Mouse (Mus musculus) intestine, embryonic 16.5 days (tissue): ENCODE data around the gene Ddr2. TPM values are rescaled to one million over a fixed set of nuclear protein-coding genes. Genes with fewer than 3 reads are reported as not detected.

ENCODE experiments used
- ATAC-seq: fragments of 200-750 bp; cut with Nextera tagmentation; 2 replicates; pipeline ENCODE4 v1.8.0; 2017; ENCODE audit warnings: moderate TSS enrichment, moderate library complexity
- H3K27ac ChIP-seq: fragments of 300-500 bp; sonication (generic); 2 replicates; pipeline ENCODE4 v1.5.1; 2014; ENCODE audit warnings: mild to moderate bottlenecking, low read length
- H3K27me3 ChIP-seq: fragments of 300-500 bp; sonication (generic); replicated peaks from 2 replicates; pipeline ENCODE4 v1.6.1; 2014; ENCODE audit warnings: low read length, control low read depth, mixed read lengths; ENCODE audit not compliant: control insufficient read depth, insufficient read depth
- H3K36me3 ChIP-seq: fragments of 300-500 bp; sonication (generic); 2 replicates; pipeline ENCODE4 v1.6.1; 2014; ENCODE audit warnings: low read length, control low read depth; ENCODE audit not compliant: control insufficient read depth, insufficient read depth
- H3K4me1 ChIP-seq: fragments of 300-500 bp; sonication (generic); 2 replicates; pipeline ENCODE4 v1.6.1; 2014; ENCODE audit warnings: low read length, control low read depth, mixed read lengths; ENCODE audit not compliant: control insufficient read depth, insufficient read depth
- H3K4me2 ChIP-seq: fragments of 300-500 bp; sonication (generic); 2 replicates; pipeline ENCODE4 v1.6.1; 2014; ENCODE audit warnings: low read depth, low read length, control low read depth
- H3K4me3 ChIP-seq: fragments of 300-500 bp; sonication (generic); 2 replicates; pipeline ENCODE4 v1.5.1; 2014; ENCODE audit warnings: mild to moderate bottlenecking, low read length
- H3K9ac ChIP-seq: fragments of 300-500 bp; sonication (generic); 2 replicates; pipeline ENCODE4 v1.6.1; 2014; ENCODE audit warnings: low read depth, low read length
- H3K9me3 ChIP-seq: fragments of 300-500 bp; sonication (generic); 2 replicates; pipeline ENCODE4 v1.6.1; 2016; ENCODE audit warnings: low read length, control low read depth; ENCODE audit not compliant: control insufficient read depth
- WGBS: fragments of 180-500 bp; shearing (Covaris S2); extraction: QIAGEN DNeasy Blood & Tissue Kit; methylation state at CpG from one replicate; pipeline ENCODE4 v1.1.7; 2014; 5-methylcytosine and 5-hydroxymethylcytosine counted together
- polyA plus RNA-seq: library from polyadenylated mRNA; unstranded; fragments of >200 nt; fragmentation: Nextera tagmentation; extraction: Ambion mirVana; gene quantifications from 2 replicates; pipeline ENCODE4 v1.2.1, GENCODE M21; 2015

Ddr2 gene
- polyA plus RNA-seq, 1 experiment from 2014 or later: 31.9 TPM

- Histone ChIP-seq H3K27ac (no peak overlapping the region), H3K27me3 (no peaks in the 10 kb centered on the region), H3K36me3 (peaks cover 10% of the 10 kb centered on the region; the same call in 1 of the 2 replicates), H3K4me1 (no peaks in the 10 kb centered on the region), H3K9me3 (no peaks in the 10 kb centered on the region), H3K4me2 (no peak overlapping the region), H3K4me3 (no peak overlapping the region), H3K9ac (no peak overlapping the region)
- WGBS: 94% methylated on average over 4 of the region's 4 CpGs
- no peak for ATAC-seq
These were observed 159.9 kb downstream of the Ddr2 start for GRCm38 (mm10) chr1:169950651-169951050.

GRCm38 (mm10) chr1:169949981-169950380 is 160.6 kb downstream of the Ddr2 start:
- Histone ChIP-seq H3K9me3 (no peaks in the 10 kb centered on the region), H3K4me3 (no peak overlapping the region), H3K27ac (no peak overlapping the region), H3K9ac (no peak overlapping the region), H3K27me3 (no peaks in the 10 kb centered on the region), H3K4me1 (no peaks in the 10 kb centered on the region), H3K36me3 (0 out of 2 replicates have a peak, but pooled peaks cover 7% of the 10 kb centered on the region), H3K4me2 (no peak overlapping the region)
- no peak for ATAC-seq
- 56% methylated on average over 7 of the region's 7 CpGs for WGBS

- Histone ChIP-seq H3K4me3 (no peak overlapping the region), H3K36me3 (0 out of 2 replicates have a peak, but pooled peaks cover 7% of the 10 kb centered on the region), H3K4me2 (no peak overlapping the region), H3K9ac (no peak overlapping the region), H3K27ac (no peak overlapping the region), H3K27me3 (no peaks in the 10 kb centered on the region), H3K4me1 (no peaks in the 10 kb centered on the region), H3K9me3 (no peaks in the 10 kb centered on the region)
- WGBS: 53% methylated on average over 7 of the region's 7 CpGs
- ATAC-seq: no peak
These were observed 161.7 kb downstream of the Ddr2 start for GRCm38 (mm10) chr1:169948866-169949265.

- no peak overlapping the region for H3K4me3 ChIP-seq
- ATAC-seq: no peak
- WGBS: 62% methylated on average over 7 of the region's 7 CpGs
- no peak overlapping the region for H3K4me2 ChIP-seq
- no peak overlapping the region for H3K27ac ChIP-seq
- H3K36me3 ChIP-seq: 0 out of 2 replicates have a peak, but pooled peaks cover 7% of the 10 kb centered on the region
- H3K27me3 ChIP-seq: no peaks in the 10 kb centered on the region
- no peaks in the 10 kb centered on the region for H3K9me3 ChIP-seq
- no peaks in the 10 kb centered on the region for H3K4me1 ChIP-seq
- H3K9ac ChIP-seq: no peak overlapping the region
These were observed 162.3 kb downstream of the Ddr2 start for GRCm38 (mm10) chr1:169948280-169948679.

GRCm38 (mm10) chr1:169947654-169948053 is 162.9 kb downstream of the Ddr2 start:
- 0 out of 2 replicates have a peak, but pooled peaks cover 4% of the 10 kb centered on the region for H3K36me3 ChIP-seq
- no peak overlapping the region for H3K4me3 ChIP-seq
- WGBS: 76% methylated on average over 6 of the region's 6 CpGs
- H3K9me3 ChIP-seq: no peaks in the 10 kb centered on the region
- no peaks in the 10 kb centered on the region for H3K27me3 ChIP-seq
- H3K9ac ChIP-seq: no peak overlapping the region
- no peak overlapping the region for H3K4me2 ChIP-seq
- H3K4me1 ChIP-seq: no peaks in the 10 kb centered on the region
- no peak overlapping the region for H3K27ac ChIP-seq
- no peak for ATAC-seq

GRCm38 (mm10) chr1:169946004-169946403 is 164.6 kb downstream of the Ddr2 start:
- Histone ChIP-seq H3K27me3 (no peaks in the 10 kb centered on the region), H3K4me1 (no peaks in the 10 kb centered on the region), H3K4me2 (no peak overlapping the region), H3K9ac (no peak overlapping the region), H3K36me3 (no peaks in the 10 kb centered on the region), H3K27ac (no peak overlapping the region), H3K9me3 (no peaks in the 10 kb centered on the region), H3K4me3 (no peak overlapping the region)
- no peak for ATAC-seq
- 72% methylated on average over 3 of the region's 3 CpGs for WGBS

- ATAC-seq: no peak
- WGBS: 6% methylated on average over 2 of the region's 2 CpGs
These were observed 171.2 kb downstream of the Ddr2 start for GRCm38 (mm10) chr1:169939345-169939744.

GRCm38 (mm10) chr1:169934005-169934725 is 176.4 kb downstream of the Ddr2 start:
- Histone ChIP-seq H3K9ac (no peak overlapping the region), H3K4me2 (peak overlapping the region; percentile 35), H3K36me3 (no peaks in the 10 kb centered on the region), H3K4me3 (no peak overlapping the region), H3K4me1 (peaks cover 4% of the 10 kb centered on the region; the same call in 1 of the 2 replicates), H3K27me3 (no peaks in the 10 kb centered on the region), H3K27ac (no peak overlapping the region), H3K9me3 (no peaks in the 10 kb centered on the region)
- 45% methylated on average over 16 of the region's 16 CpGs for WGBS
- ATAC-seq: no peak; the same call in 1 of the 2 replicates

More at GRCm38 (mm10) chr1:169939345-169939744, 171.2 kb downstream of the Ddr2 start:
- Histone ChIP-seq H3K4me2 (no peak overlapping the region), H3K9ac (no peak overlapping the region), H3K27me3 (no peaks in the 10 kb centered on the region), H3K9me3 (no peaks in the 10 kb centered on the region), H3K4me3 (no peak overlapping the region), H3K4me1 (no peaks in the 10 kb centered on the region; the same call in 1 of the 2 replicates), H3K27ac (no peak overlapping the region), H3K36me3 (no peaks in the 10 kb centered on the region)

- ATAC-seq: no peak
- Histone ChIP-seq H3K4me2 (no peak overlapping the region), H3K9ac (peak overlapping the region; percentile 17; the same call in 1 of the 2 replicates), H3K27me3 (no peaks in the 10 kb centered on the region), H3K36me3 (no peaks in the 10 kb centered on the region), H3K27ac (no peak overlapping the region), H3K4me1 (peaks cover 13% of the 10 kb centered on the region), H3K9me3 (no peaks in the 10 kb centered on the region), H3K4me3 (no peak overlapping the region)
- whole genome bisulfite sequencing: 69% methylated on average over 7 of the region's 7 CpGs
These were observed 178.3 kb downstream of the Ddr2 start for GRCm38 (mm10) chr1:169932122-169932746.
